ENCODE assay signal across 33 mouse cellular contexts in the genomic region with DNA sequence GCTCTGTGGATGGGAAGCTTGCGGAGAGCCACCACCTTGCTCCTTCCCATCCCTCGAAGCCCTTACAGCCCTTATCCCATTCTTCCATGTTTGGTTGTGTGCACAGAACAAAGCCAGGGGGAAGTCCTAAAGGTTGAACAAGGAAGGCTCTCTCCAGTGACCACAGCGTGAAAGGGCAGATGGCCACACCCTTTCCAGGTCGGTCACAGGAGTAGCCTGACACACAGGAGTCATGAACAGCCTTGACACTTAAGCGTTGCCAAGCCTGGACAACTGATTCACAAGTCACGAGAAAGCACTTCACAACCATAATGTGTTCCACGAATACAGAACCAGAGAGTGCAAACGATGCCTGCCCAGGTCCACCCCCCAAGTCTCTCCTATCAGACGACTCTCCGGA. TPM values are rescaled to one million over a fixed set of nuclear protein-coding genes. Genes with fewer than 3 reads are reported as not detected.
"Had no signal": no experiment of that assay in that cellular context is flagged by ENCODE, and none has a peak within 500 bp of the region (broad histone marks: within the 10 kb centered on the region; RNA-seq: fewer than 3 reads in every experiment).

No protein-coding gene starts in this region.

- DNase-seq: kidney, adult 18-20 months; kidney, adult 9 months; kidney, postnatal 14 days; kidney, postnatal 4 days; layer of hippocampus, adult 9-11 months; layer of hippocampus, postnatal 36 days; liver, embryonic 13.5 days; right cerebral cortex, adult 18-20 months; right cerebral cortex, postnatal 14 days; right cerebral cortex, postnatal 4 days; thymus, adult 2 months; thymus, postnatal 14 days; thymus, postnatal 4 days had no signal

- H3K4me3 ChIP-seq: left cerebral cortex, adult 2 months; liver, embryonic 13.5 days; lung, embryonic 15.5 days; midbrain, embryonic 12.5 days; midbrain, embryonic 15.5 days; myocyte had no signal

- H3K9ac ChIP-seq: liver, embryonic 13.5 days; lung, embryonic 15.5 days; midbrain, embryonic 12.5 days; midbrain, embryonic 15.5 days had no signal

- H3K36me3 ChIP-seq: liver, embryonic 13.5 days; lung, embryonic 15.5 days; midbrain, embryonic 12.5 days; midbrain, embryonic 15.5 days had no signal

- H3K9me3 ChIP-seq: liver, embryonic 13.5 days; lung, embryonic 15.5 days; midbrain, embryonic 12.5 days; midbrain, embryonic 15.5 days had no signal

- ATAC-seq: intestine, embryonic 16.5 days; midbrain, embryonic 15.5 days had no signal

- H3K4me2 ChIP-seq: liver, embryonic 13.5 days; lung, embryonic 15.5 days; midbrain, embryonic 12.5 days; midbrain, embryonic 15.5 days had no signal

- H3K27ac ChIP-seq: left cerebral cortex, adult 2 months; liver, embryonic 13.5 days; lung, embryonic 15.5 days; macrophage; midbrain, embryonic 12.5 days; midbrain, embryonic 15.5 days; stomach, postnatal 0 days had no signal

- H3K27me3 ChIP-seq: lung, embryonic 15.5 days; midbrain, embryonic 15.5 days had no signal

RNA-seq across cellular contexts. Expression of gene Grk3, which starts 3.7 kb away (rescaled TPM):
- polyA plus RNA-seq: myocyte had no signal

RNA-seq across cellular contexts. Expression of gene Crybb2, which starts 58.0 kb away (rescaled TPM):
- total RNA-seq: layer of hippocampus, adult 18-20 months; layer of hippocampus, postnatal 36 days; left cerebral cortex, adult 2 months; left cerebral cortex, postnatal 10 days; left cerebral cortex, postnatal 36 days; liver, adult 2 months; megakaryocyte, adult 5-6 weeks had no signal
- polyA plus RNA-seq: intestine, embryonic 16.5 days; kidney, embryonic 16.5 days; limb, embryonic 11.5 days; limb, embryonic 14.5 days; liver, adult 2 months; liver, embryonic 13.5 days; liver, embryonic 16.5 days; lung, embryonic 15.5 days; macrophage; midbrain, embryonic 12.5 days; midbrain, embryonic 15.5 days; myocyte; neural tube, embryonic 11.5 days; neural tube, embryonic 14.5 days; stomach, embryonic 14.5 days; stomach, postnatal 0 days had no signal
